Mouse (Mus musculus) spleen, adult 2 months (tissue): ENCODE measurements around the gene Gm44790. TPM values are rescaled to one million over a fixed set of nuclear protein-coding genes. Genes with fewer than 3 reads are reported as not detected.

Source experiments
- DNase-seq, 2 experiments: peaks; one replicate each; pipeline versions ENCODE4 v3.0.0 to v3.0.0-alpha.2; 2012 to 2021; ENCODE audit warnings: low spot score in 2 of 2, low read depth in 1 of 2
- H3K27ac ChIP-seq: fragments of 200-500 bp; 2 replicates; pipeline ENCODE4 v1.5.1; 2012; ENCODE audit warnings: low read length, inconsistent platforms; ENCODE audit not compliant: insufficient read depth
- H3K27me3 ChIP-seq: fragments of 200-500 bp; 2 replicates; pipeline ENCODE4 v1.6.1; 2012; ENCODE audit warnings: mild to moderate bottlenecking, moderate library complexity, low read length, inconsistent platforms; ENCODE audit not compliant: control insufficient read depth, insufficient read depth
- H3K36me3 ChIP-seq: fragments of 200-500 bp; 2 replicates; pipeline ENCODE4 v1.6.1; 2012; ENCODE audit warnings: mild to moderate bottlenecking, low read length, inconsistent platforms; ENCODE audit not compliant: control insufficient read depth, insufficient read depth
- H3K4me1 ChIP-seq: fragments of 200-500 bp; 2 replicates; pipeline ENCODE4 v1.6.1; 2011; ENCODE audit warnings: inconsistent platforms; ENCODE audit not compliant: control insufficient read depth, insufficient read depth, insufficient read length
- H3K4me3 ChIP-seq: fragments of 200-500 bp; 2 replicates; pipeline ENCODE4 v1.5.1; 2011; ENCODE audit warnings: mild to moderate bottlenecking, inconsistent platforms; ENCODE audit not compliant: insufficient read depth, insufficient read length; ENCODE audit errors: extremely low read depth
- CTCF ChIP-seq: fragments of 200-500 bp; IDR thresholded peaks from 2 replicates; pipeline ENCODE4 v1.5.1; 2011; ENCODE audit warnings: mild to moderate bottlenecking, inconsistent platforms; ENCODE audit not compliant: insufficient read depth, insufficient read length, insufficient replicate concordance; ENCODE audit errors: extremely low read depth
- POLR2A ChIP-seq: fragments of 200-500 bp; IDR thresholded peaks from 2 replicates; pipeline ENCODE4 v1.6.1; 2011; ENCODE audit warnings: low read depth, low read length, inconsistent platforms
- WGBS: fragments of 180-500 bp; shearing (Covaris S2); methylation state at CpG from one replicate; pipeline ENCODE4 v1.1.7; 2018; 5-methylcytosine and 5-hydroxymethylcytosine counted together
- polyA plus RNA-seq: library from polyadenylated mRNA; depleted of rRNA; stranded (reverse); fragments of >200 nt; gene quantifications from 2 replicates; pipeline ENCODE4 v1.2.3, GENCODE M21; 2012

Gene Gm44790
- polyA plus RNA-seq, 1 experiment, result 8.5 TPM

DNA sequence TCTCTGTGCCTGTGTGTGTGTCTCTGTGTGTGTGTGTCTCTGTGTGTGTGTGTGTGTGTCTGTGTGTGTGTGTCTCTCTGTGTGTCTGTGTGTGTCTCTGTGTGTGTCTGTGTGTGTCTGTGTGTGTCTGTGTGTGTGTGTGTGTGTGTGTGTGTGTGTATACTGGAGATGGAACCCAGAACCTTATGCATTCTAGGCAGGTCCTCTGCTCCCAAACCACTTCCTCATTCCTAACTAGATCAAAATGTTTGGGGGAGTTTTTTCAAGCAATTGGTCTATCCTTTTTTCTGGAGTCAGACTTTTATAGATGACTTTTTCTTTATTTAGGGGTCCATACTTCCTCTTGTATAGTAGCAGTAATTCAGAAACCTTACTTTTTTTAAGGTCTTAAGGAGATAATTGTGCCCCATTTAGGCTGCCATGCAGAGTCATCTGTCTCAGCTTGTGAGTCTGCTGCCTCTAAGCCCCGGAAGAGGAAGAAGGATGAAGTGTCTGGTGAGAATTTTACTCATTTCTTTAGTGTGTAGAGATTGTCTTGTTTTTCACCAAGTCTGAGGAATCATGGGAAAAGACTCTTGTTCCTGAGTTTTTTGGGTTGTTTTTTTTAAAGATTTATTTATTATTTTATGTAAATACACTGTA is 20.6 kb downstream of the Gm44790 start:
- Histone ChIP-seq H3K36me3 (peaks cover 22% of the 10 kb centered on the region), H3K4me3 (no peak overlapping the region), H3K4me1 (no peaks in the 10 kb centered on the region), H3K27ac (no peak overlapping the region), H3K27me3 (no peaks in the 10 kb centered on the region)
- TF ChIP-seq CTCF (no peak), POLR2A (no peak)
- DNase-seq, result no peak
- 16% methylated on average over 1 of the region's 1 CpGs for WGBS

DNA sequence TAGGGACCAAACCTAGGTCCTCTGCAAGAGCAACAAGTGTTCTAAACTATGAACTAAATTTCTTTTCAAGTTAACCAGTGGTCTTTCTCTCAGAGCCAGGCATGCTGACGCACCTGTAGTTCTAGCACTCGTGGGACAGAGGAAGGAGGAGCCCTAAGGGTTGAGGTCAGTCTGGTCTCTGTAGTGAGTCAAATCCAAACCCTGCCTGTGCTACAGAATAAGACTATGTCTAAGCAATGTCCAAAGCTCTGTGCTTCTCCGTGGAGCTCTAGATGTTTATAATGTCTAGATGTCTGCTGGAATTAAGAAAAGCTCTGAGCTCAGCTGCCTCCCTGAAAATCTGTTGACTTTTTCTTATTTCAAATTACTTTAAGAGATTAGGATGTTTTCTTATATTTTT is 30.3 kb downstream of the Gm44790 start:
- H3K27me3 ChIP-seq, result no peaks in the 10 kb centered on the region
- no peak overlapping the region for H3K4me3 ChIP-seq
- TF ChIP-seq CTCF (no peak), POLR2A (no peak)
- no peak overlapping the region for H3K27ac ChIP-seq
- 93% methylated on average over 3 of the region's 3 CpGs for WGBS
- H3K36me3 ChIP-seq, result peaks cover 30% of the 10 kb centered on the region
- DNase-seq, result no peak
- no peaks in the 10 kb centered on the region for H3K4me1 ChIP-seq

DNA sequence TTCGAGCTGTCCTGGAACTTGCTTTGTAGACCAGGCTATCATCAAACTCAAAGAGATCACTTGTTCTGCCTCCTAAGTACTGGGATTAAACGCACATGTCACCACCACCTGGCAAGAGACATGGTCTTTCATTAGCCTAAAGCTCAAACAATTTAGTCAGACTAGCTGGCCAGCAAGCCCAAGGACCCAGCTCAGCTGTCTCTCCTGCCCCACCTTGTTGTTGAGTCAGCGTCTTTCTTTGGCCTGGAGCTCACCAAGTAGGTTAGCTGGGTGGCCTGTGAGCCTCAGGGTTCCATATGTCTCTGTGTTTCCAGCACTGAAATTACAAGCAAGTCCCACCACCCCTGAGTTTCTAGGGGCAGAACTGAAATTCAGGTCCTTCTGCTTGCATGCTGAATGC is 36.6 kb downstream of the Gm44790 start:
- H3K36me3 ChIP-seq, result peaks cover 14% of the 10 kb centered on the region
- no peaks in the 10 kb centered on the region for H3K4me1 ChIP-seq
- TF ChIP-seq CTCF (no peak), POLR2A (no peak)
- H3K4me3 ChIP-seq, result no peak overlapping the region
- H3K27me3 ChIP-seq, result no peaks in the 10 kb centered on the region
- no peak for DNase-seq
- no peak overlapping the region for H3K27ac ChIP-seq
- 95% methylated on average over 3 of the region's 3 CpGs for WGBS

DNA sequence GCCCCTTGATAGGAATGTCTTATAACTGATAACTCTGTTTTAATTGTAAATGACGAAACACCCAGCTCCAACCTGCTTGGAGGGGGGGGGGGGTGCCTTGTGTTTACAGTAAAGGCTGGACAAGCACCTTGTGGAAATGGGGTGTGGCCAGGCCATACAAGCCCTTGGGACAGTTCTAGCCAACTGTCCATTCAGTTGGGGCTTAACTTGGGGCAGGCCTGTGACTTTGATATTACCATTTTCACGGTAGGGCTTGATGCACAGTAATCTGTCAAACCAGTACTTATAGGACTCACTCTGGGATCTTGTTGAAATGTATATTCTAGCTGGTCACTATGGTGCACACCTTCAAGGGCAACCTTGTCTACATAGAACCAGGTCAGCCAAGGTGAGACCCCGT is 44.9 kb downstream of the Gm44790 start:
- TF ChIP-seq CTCF, result no peak
- no peak for TF ChIP-seq POLR2A
- WGBS, result 78% methylated on average over 3 of the region's 3 CpGs
- no peak overlapping the region; the same call in 1 of the 2 replicates for H3K27ac ChIP-seq
- H3K4me3 ChIP-seq, result 0 out of 2 replicates have a peak overlapping the region, but pooled peaks have one; percentile 62
- H3K36me3 ChIP-seq, result peaks cover 6% of the 10 kb centered on the region
- H3K4me1 ChIP-seq, result peaks cover 9% of the 10 kb centered on the region
- DNase-seq, result no peak
- H3K27me3 ChIP-seq, result no peaks in the 10 kb centered on the region

DNA sequence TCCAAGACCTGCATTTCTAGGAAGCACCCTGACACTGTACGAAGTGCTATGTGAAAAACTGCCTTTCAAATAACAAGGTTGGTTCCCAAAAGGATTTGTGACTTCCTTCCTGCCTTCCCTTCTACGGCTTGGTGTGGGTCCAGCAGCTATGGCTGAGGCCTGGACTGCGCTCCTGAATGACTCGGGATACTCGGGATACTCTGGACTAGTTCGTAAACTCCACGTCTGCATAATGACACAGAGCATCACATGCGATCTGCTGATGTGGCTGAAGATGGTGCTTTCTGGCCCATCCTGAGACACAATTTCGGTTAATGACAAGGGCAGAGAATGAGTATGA is 45.3 kb downstream of the Gm44790 start:
- peaks cover 6% of the 10 kb centered on the region for H3K36me3 ChIP-seq
- peaks cover 9% of the 10 kb centered on the region for H3K4me1 ChIP-seq
- no peak for TF ChIP-seq CTCF
- TF ChIP-seq POLR2A, result no peak
- H3K27ac ChIP-seq, result peak overlapping the region; percentile 87
- no peak for DNase-seq
- no peaks in the 10 kb centered on the region for H3K27me3 ChIP-seq
- WGBS, result 5% methylated on average over 9 of the region's 9 CpGs
- peak overlapping the region; percentile 62 for H3K4me3 ChIP-seq

DNA sequence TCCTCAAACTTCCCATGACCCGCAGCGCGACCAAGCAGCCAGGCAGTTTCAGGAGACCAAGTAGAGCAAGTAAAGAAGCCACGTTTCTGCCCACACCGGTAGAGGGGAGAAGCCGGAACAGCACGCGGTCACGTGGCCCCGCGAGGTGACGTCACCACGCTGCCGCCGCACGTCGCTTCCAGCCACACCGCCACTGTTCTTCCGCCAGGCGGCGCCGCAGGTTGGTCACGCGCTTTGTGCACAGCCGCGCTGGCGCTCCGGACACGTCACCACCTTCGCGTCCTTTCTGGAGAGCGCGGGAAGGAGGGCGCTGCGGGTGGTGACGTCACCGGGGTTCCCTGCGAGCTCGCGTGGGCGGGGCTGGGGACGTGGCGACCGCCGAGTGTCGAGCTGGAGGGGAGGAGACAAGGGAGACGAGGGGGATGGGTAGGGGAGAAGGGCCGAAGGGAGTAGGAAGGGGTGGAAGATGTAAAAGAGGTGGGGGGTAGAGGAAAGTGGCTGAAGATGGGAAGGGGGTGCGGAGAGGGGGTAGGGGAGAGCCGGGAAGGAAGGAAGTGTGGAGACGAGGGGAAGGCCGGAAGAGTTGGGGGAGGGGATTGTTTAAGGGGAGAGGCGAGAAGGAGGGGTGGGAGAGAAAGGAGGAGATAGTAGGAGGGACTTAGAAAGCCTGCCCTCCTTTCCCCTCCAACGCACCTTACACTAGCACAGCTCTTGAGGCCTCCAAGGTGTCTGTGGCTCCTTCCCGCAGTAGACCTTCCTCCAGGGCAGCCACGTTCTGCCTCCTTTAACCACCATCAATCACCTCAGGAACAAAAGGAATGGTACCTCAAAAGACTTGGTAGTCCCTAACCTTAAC is 45.9 kb downstream of the Gm44790 start:
- WGBS, result under 1% methylated on average over 56 of the region's 56 CpGs
- Histone ChIP-seq H3K4me3 (peak overlapping the region; percentile 73), H3K36me3 (peaks cover 4% of the 10 kb centered on the region), H3K27me3 (no peaks in the 10 kb centered on the region), H3K4me1 (peaks cover 9% of the 10 kb centered on the region), H3K27ac (peak overlapping the region; percentile 87)
- peak; percentile 98 to 99 for DNase-seq
- TF ChIP-seq CTCF (peak; percentile 96), POLR2A (peak; percentile 86)
